Mouse (Mus musculus) MEL (cell line): ENCODE measurements around the gene Ranbp3l. TPM values are rescaled to one million over a fixed set of nuclear protein-coding genes. Genes with fewer than 3 reads are reported as not detected.

ENCODE experiments used
- DNase-seq: peaks from one replicate; pipeline ENCODE4 v3.0.0; 2011; ENCODE audit warnings: low read depth, low spot score
- H3K27ac ChIP-seq: 2 replicates; pipeline ENCODE4 v1.5.1; 2012; ENCODE audit warnings: low read depth, mild to moderate bottlenecking, control low read depth, low read length, moderate library complexity; ENCODE audit not compliant: control insufficient read depth
- H3K27me3 ChIP-seq, 2 experiments: fragments of 150-350 bp in 1 of 2; sonication (generic) in 1 of 2; 2 replicates each; pipeline ENCODE4 v1.6.1; 2012; ENCODE audit warnings: low read length in 2 of 2, mild to moderate bottlenecking in 2 of 2, improper control_type of control experiment in 1 of 2, moderate library complexity in 1 of 2; ENCODE audit not compliant: insufficient read depth in 2 of 2, control insufficient read depth in 1 of 2
- H3K36me3 ChIP-seq, 2 experiments: 2 replicates each; pipeline ENCODE4 v1.6.1; 2012 to 2014; ENCODE audit warnings: low read length in 2 of 2, improper control_type of control experiment in 1 of 2, inconsistent platforms in 1 of 2, mild to moderate bottlenecking in 1 of 2; ENCODE audit not compliant: insufficient read depth in 2 of 2, control insufficient read depth in 1 of 2
- H3K4me1 ChIP-seq, 2 experiments: fragments of 150-350 bp in 1 of 2; sonication (generic) in 1 of 2; 2 replicates each; pipeline ENCODE4 v1.6.1; 2012; ENCODE audit warnings: low read length in 2 of 2, improper control_type of control experiment in 1 of 2, mild to moderate bottlenecking in 1 of 2; ENCODE audit not compliant: insufficient read depth in 2 of 2, control insufficient read depth in 1 of 2
- H3K4me3 ChIP-seq, 2 experiments: fragments of 150-350 bp in 1 of 2; sonication (generic) in 1 of 2; 2 replicates each; pipeline ENCODE4 v1.5.1; 2012; ENCODE audit warnings: low read depth in 2 of 2, low read length in 2 of 2, mild to moderate bottlenecking in 2 of 2, moderate library complexity in 2 of 2, control low read depth in 1 of 2, improper control_type of control experiment in 1 of 2; ENCODE audit not compliant: control insufficient read depth in 1 of 2, insufficient read depth in 1 of 2
- H3K79me2 ChIP-seq: 2 replicates; pipeline ENCODE4 v1.6.1; 2012; ENCODE audit warnings: mild to moderate bottlenecking, low read length, moderate library complexity; ENCODE audit not compliant: control insufficient read depth, poor library complexity, insufficient read depth
- H3K9ac ChIP-seq: 2 replicates; pipeline ENCODE4 v1.6.1; 2012; ENCODE audit warnings: low read depth, mild to moderate bottlenecking, control low read depth, low read length, moderate library complexity; ENCODE audit not compliant: control insufficient read depth, poor library complexity, severe bottlenecking
- H3K9me3 ChIP-seq: fragments of 150-350 bp; sonication (generic); replicated peaks from 2 replicates; pipeline ENCODE4 v1.6.1; 2012; ENCODE audit warnings: mild to moderate bottlenecking, low read length, improper control_type of control experiment, moderate library complexity; ENCODE audit not compliant: insufficient read depth
- CHD1 ChIP-seq: IDR thresholded peaks from 2 replicates; pipeline ENCODE4 v1.6.1; 2012; ENCODE audit warnings: low read depth, mild to moderate bottlenecking, inconsistent platforms, low read length, improper control_type of control experiment
- CHD2 ChIP-seq: IDR thresholded peaks from 2 replicates; pipeline ENCODE4 v1.6.1; 2011; ENCODE audit warnings: low read length, improper control_type of control experiment
- CTCF ChIP-seq, 3 experiments: IDR thresholded peaks in 2 of 3; conservative IDR thresholded peaks in 1 of 3; 2 replicates each; pipeline ENCODE4 v1.5.1; 2011 to 2012; ENCODE audit warnings: low read length in 3 of 3, low read depth in 2 of 3, mild to moderate bottlenecking in 2 of 3, improper control_type of control experiment in 1 of 3, inconsistent platforms in 1 of 3, mixed read lengths in 1 of 3, moderate library complexity in 1 of 3; ENCODE audit not compliant: control insufficient read depth in 1 of 3, insufficient read depth in 1 of 3, poor library complexity in 1 of 3, severe bottlenecking in 1 of 3
- E2F4 ChIP-seq: IDR thresholded peaks from 2 replicates; pipeline ENCODE4 v1.6.1; 2011; ENCODE audit warnings: low read depth, low read length, improper control_type of control experiment, borderline replicate concordance
- GATA1 ChIP-seq: IDR thresholded peaks from 2 replicates; pipeline ENCODE4 v1.6.1; 2011; ENCODE audit warnings: low read depth, low read length, improper control_type of control experiment
- JUND ChIP-seq: IDR thresholded peaks from 2 replicates; pipeline ENCODE4 v1.6.1; 2011; ENCODE audit warnings: low read depth, mild to moderate bottlenecking, improper control_type of control experiment, low read length
- KAT2A ChIP-seq: conservative IDR thresholded peaks from 2 replicates; pipeline ENCODE4 v1.6.1; 2012; ENCODE audit warnings: low read depth, low read length, improper control_type of control experiment, inconsistent platforms
- MEF2A ChIP-seq: IDR thresholded peaks from 2 replicates; pipeline ENCODE4 v1.6.1; 2014; ENCODE audit warnings: low read depth, mild to moderate bottlenecking, inconsistent platforms, low read length, improper control_type of control experiment; ENCODE audit not compliant: poor library complexity, insufficient replicate concordance, severe bottlenecking; ENCODE audit errors: extremely low read depth
- MXI1 ChIP-seq: IDR thresholded peaks from 2 replicates; pipeline ENCODE4 v1.6.1; 2011; ENCODE audit warnings: mild to moderate bottlenecking, low read depth, low read length, improper control_type of control experiment
- MYB ChIP-seq: IDR thresholded peaks from 2 replicates; pipeline ENCODE4 v1.6.1; 2011; ENCODE audit warnings: mild to moderate bottlenecking, low read depth, low read length, improper control_type of control experiment
- NELFE ChIP-seq: IDR thresholded peaks from 2 replicates; pipeline ENCODE4 v1.6.1; 2011; ENCODE audit warnings: low read depth, low read length, improper control_type of control experiment
- NRF1 ChIP-seq: IDR thresholded peaks from 2 replicates; pipeline ENCODE4 v1.6.1; 2014; ENCODE audit warnings: low read depth, mild to moderate bottlenecking, inconsistent platforms, low read length, improper control_type of control experiment, moderate library complexity; ENCODE audit not compliant: poor library complexity, insufficient read depth, severe bottlenecking
- POLR2AphosphoS5 ChIP-seq: IDR thresholded peaks from 2 replicates; pipeline ENCODE4 v1.6.1; 2012; ENCODE audit warnings: low read depth, borderline replicate concordance, mild to moderate bottlenecking, inconsistent platforms, low read length, moderate library complexity, mixed read lengths
- RCOR1 ChIP-seq: IDR thresholded peaks from 2 replicates; pipeline ENCODE4 v1.6.1; 2012; ENCODE audit warnings: low read depth, mild to moderate bottlenecking, inconsistent platforms, low read length, improper control_type of control experiment
- SIN3A ChIP-seq: IDR thresholded peaks from 2 replicates; pipeline ENCODE4 v1.6.1; 2012; ENCODE audit warnings: low read length, improper control_type of control experiment, inconsistent platforms
- SMC3 ChIP-seq: IDR thresholded peaks from 2 replicates; pipeline ENCODE4 v1.6.1; 2011; ENCODE audit warnings: low read depth, low read length, improper control_type of control experiment
- TCF12 ChIP-seq: IDR thresholded peaks from 2 replicates; pipeline ENCODE4 v1.6.1; 2014; ENCODE audit warnings: low read depth, mild to moderate bottlenecking, inconsistent platforms, low read length, improper control_type of control experiment, moderate library complexity
- USF1 ChIP-seq: IDR thresholded peaks from 2 replicates; pipeline ENCODE4 v1.6.1; 2014; ENCODE audit warnings: low read depth, mild to moderate bottlenecking, inconsistent platforms, low read length, improper control_type of control experiment, moderate library complexity
- ZC3H11A ChIP-seq: IDR thresholded peaks from 2 replicates; pipeline ENCODE4 v1.6.1; 2012; ENCODE audit warnings: low read depth, mild to moderate bottlenecking, inconsistent platforms, low read length, improper control_type of control experiment
- ZKSCAN1 ChIP-seq: IDR thresholded peaks from 2 replicates; pipeline ENCODE4 v1.6.1; 2012; ENCODE audit warnings: low read depth, mild to moderate bottlenecking, inconsistent platforms, low read length, improper control_type of control experiment, moderate library complexity
- ZNF384 ChIP-seq: IDR thresholded peaks from 2 replicates; pipeline ENCODE4 v1.6.1; 2012; ENCODE audit warnings: low read depth, mild to moderate bottlenecking, inconsistent platforms, low read length, improper control_type of control experiment
- polyA plus RNA-seq, 2 experiments: library from polyadenylated mRNA; stranded (reverse) in 1 of 2; unstranded in 1 of 2; fragments of >175 nt in 1 of 2; fragments of >200 nt in 1 of 2; gene quantifications; 2 replicates each; pipeline versions ENCODE4 v1.2.1 to v1.2.4; 2012; ENCODE audit warnings: low replicate concordance in 2 of 2, low read depth in 1 of 2; ENCODE audit not compliant: insufficient read length in 2 of 2, insufficient read depth in 1 of 2, missing spikeins in 1 of 2
- total RNA-seq: library from RNA; depleted of rRNA; stranded (reverse); fragments of 300-350 nt; gene quantifications from 2 replicates; pipeline ENCODE4 v1.2.3, GENCODE M21; 2012; rRNA removed

The Ranbp3l gene
- total RNA-seq (not detected in 2 replicates), polyA plus RNA-seq (under 1 TPM in 1 of 2 experiments, not detected in 1; 0.06 TPM)

- TF ChIP-seq CHD2 (no peak), MYB (no peak), JUND (no peak), GATA1 (no peak), RCOR1 (no peak), E2F4 (no peak), KAT2A (no peak), MXI1 (no peak), TCF12 (no peak), SIN3A (no peak), POLR2AphosphoS5 (no peak), CTCF (IDR thresholded peaks at IDR 0.05 in 2 of 3, conservative IDR thresholded peaks at IDR 0.05 in 1 of 3; ENCODE audit: control insufficient read depth in 1 of 3, insufficient read depth in 1 of 3, low read depth in 2 of 3, low read length in 3 of 3, poor library complexity in 1 of 3, severe bottlenecking in 1 of 3) (no peak), MEF2A (no peak), ZC3H11A (no peak)
- no peaks in the 10 kb centered on the region for H3K36me3 ChIP-seq
- no peak for DNase-seq
- no peak within 1 kb of the TSS for H3K27ac ChIP-seq
- no peaks in the 10 kb centered on the region for H3K4me1 ChIP-seq
- H3K27me3 ChIP-seq = peaks cover 0 to 5% of the 10 kb centered on the region in 2 experiments; a peak in 2 of 4 replicates
- no peak within 1 kb of the TSS for H3K4me3 ChIP-seq
- no peak within 1 kb of the TSS for H3K9ac ChIP-seq
- H3K79me2 ChIP-seq = no peaks in the 10 kb centered on the region
- H3K9me3 ChIP-seq = no peaks in the 10 kb centered on the region
Observed at GRCm38 (mm10) chr15:8967573-8968228, at the start of gene Ranbp3l. Gene Ranbp3l (plus strand): TSS chr15:8967949.

DNA sequence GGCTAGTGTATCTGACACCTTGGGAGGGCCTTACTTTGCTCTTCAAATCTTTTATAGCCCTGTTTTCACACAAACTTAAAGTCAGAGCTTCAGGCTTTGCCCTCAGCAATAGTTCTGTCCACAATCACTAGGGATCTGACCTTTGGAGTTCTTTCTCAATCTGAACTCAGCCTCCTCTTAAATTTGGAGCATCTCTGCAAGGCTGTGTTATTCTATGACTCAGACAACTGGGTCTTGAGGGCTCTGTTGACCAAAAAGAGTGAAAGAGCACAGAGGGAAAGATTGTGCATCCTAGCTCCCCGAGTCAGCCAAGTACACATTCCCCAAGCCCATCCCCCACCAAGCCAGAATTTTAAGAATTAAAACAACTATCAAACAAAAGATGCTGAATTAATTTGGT is 37.7 kb upstream of the Ranbp3l start:
- H3K9me3 ChIP-seq = no peaks in the 10 kb centered on the region
- H3K4me3 ChIP-seq = no peak overlapping the region
- no peak for DNase-seq
- no peaks in the 10 kb centered on the region for H3K4me1 ChIP-seq
- H3K27me3 ChIP-seq = no peaks in the 10 kb centered on the region; a peak in 1 of 4 replicates
- no peaks in the 10 kb centered on the region for H3K36me3 ChIP-seq
- no peak overlapping the region for H3K9ac ChIP-seq
- H3K79me2 ChIP-seq = no peaks in the 10 kb centered on the region
- TF ChIP-seq NRF1 (no peak), GATA1 (no peak), SMC3 (no peak), ZNF384 (no peak), USF1 (no peak), NELFE (no peak), E2F4 (no peak), CHD1 (no peak), ZKSCAN1 (no peak), CHD2 (no peak)
- TF ChIP-seq, all 39 proteins: peak for 0
- no peak overlapping the region for H3K27ac ChIP-seq
